Mouse (Mus musculus): Measurements from ENCODE around the gene Ppa2.

Gene Ppa2

GRCm38 (mm10) chr3:133329406-133329805, 19.5 kb downstream of the Ppa2 start:
- no peak for DNase-seq (ENCODE audit: low read depth in 1 of 2, low spot score in 2 of 2)

GRCm38 (mm10) chr3:133331184-133331866, 21.4 kb downstream of the Ppa2 start:
- no peak for DNase-seq (ENCODE audit: low read depth in 1 of 2, low spot score in 2 of 2)

GRCm38 (mm10) chr3:133332280-133332679, 22.4 kb downstream of the Ppa2 start:
- no peak for DNase-seq (ENCODE audit: low read depth in 1 of 2, low spot score in 2 of 2)

DNA sequence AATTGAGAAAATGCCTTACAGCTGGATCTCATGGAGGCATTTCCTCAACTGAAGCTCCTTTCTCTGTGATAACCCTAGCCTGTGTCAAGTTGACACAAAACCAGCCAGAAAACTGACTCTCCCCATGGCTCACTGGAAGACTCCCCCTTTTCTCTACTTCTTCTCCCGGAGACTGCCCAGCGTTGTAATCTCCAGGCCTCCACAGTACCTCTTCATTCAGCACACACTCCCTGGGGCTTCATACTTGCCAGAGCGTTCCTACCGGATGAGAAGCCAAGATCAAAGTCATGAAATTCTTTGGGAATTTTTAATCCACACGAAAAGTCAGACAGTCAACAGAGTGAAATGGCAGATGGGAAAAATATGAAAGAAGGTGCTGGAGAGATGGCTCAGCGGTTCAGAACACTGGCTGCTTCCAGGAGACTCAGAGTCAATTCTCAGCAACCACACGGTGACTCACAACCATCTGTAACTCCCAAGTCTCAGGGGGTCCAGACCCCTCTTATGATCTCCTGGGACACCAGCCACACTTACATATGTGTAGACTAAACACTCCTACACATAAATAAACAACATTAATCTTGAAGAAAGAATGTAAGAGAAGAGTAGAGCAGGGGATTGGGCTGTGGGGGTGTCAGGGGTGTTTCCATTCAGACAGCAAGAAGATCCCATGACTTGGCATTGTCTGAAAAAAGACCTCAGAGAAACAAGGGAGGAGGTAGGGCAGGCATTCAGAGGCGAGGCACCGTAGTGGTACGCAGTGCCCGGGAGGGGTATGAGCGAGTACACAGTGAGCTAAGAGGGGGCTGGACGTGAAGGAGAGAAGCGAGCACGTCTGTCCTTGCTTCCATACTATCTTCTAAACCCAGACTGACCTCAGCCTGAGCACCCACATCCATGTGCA, 23.6 kb downstream of the Ppa2 start:
- no peak for DNase-seq (ENCODE audit: low read depth in 1 of 2, low spot score in 2 of 2)

- DNase-seq (ENCODE audit: low read depth in 1 of 2, low spot score in 2 of 2): no peak
Measured at GRCm38 (mm10) chr3:133334691-133335090, 24.8 kb downstream of the Ppa2 start.

DNA sequence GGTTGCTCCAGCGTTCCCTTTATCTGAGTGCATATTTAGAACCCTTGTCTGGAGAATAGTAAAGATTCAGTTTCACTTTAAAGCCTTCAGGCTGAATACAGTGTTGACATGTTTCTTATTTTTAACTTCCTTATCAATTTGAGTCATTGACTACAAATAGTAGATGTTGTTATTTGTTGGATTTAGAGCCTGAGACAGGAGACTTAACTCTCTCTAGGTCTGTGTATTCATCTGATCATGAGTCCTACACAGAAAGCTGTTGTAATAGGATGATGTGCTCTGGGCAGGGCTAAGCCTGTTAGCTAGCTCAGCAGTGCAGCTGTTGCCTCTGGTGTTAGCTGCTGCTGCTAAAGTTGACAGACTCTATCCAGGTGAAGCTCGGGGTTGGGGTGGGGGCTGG, 25.3 kb downstream of the Ppa2 start:
- no peak for DNase-seq (ENCODE audit: low read depth in 1 of 2, low spot score in 2 of 2)

DNA sequence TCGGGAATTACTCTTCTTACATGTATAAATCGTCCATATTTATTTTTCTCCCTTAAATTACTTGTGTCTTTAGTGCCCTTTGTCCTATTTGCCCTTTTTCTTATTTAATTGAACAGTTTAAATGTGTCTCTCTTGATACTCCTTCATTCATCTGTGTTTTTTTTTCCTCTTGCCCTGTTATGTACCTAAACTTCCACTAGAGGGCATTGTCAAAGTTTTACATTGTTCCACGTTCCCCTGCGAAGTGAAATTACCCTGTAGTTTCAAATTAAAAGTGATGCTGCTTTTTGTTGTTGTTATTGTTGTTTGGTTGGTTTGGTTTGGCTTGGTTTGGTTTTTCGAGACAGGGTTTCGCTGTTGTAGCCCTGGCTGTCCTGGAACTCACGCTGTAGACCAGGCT, 26.5 kb downstream of the Ppa2 start:
- no peak for DNase-seq (ENCODE audit: low read depth in 1 of 2, low spot score in 2 of 2)

DNA sequence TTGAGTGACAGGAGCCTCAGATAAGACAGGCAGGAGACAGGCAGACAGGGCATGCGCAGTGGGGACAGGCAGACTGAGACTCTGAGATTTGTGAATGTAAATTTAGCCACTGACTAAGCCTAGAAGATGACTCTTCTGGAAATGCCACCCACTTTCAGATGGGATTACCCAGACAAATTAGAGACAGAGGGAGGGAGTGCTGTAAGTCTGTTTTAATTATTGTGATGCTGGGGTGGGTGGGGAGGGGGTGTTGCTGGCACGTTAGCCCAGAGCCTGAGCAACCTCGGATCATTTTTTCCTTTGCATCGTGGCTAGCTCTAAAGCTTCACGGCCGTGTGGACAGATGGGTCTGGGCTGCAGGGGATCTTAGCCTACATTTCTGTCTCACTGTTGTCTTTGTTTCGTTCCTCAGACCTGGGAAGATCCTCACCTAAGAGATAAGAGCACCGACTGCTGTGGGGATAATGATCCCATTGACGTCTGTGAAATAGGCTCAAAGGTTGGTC, 29.0 kb downstream of the Ppa2 start:
- no peak for DNase-seq (ENCODE audit: low read depth in 1 of 2, low spot score in 2 of 2)

- no peak for DNase-seq (ENCODE audit: low read depth in 1 of 2, low spot score in 2 of 2)
Measured at GRCm38 (mm10) chr3:133339411-133339823, 29.5 kb downstream of the Ppa2 start.

GRCm38 (mm10) chr3:133341106-133341505, 31.2 kb downstream of the Ppa2 start:
- no peak for DNase-seq (ENCODE audit: low read depth in 1 of 2, low spot score in 2 of 2)

DNA sequence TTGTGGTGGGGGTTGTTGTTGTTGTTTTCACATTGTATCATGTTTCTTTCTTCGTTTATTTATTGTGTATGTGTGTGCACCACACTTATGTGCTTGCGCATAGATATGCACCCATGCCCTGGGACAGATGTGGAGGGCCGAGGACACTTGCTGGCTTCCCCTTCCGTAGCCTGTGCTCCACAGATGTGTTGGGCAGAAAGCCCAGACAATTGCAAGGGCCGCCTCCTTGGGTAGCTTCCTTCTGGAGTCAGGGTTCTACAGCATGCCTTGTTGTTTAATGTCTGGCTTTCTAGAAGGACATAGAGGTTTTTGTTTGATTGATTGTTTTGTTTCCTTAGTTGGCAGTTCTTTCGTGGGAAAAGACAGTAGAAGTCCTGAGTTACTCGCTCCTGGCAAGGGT, 37.6 kb downstream of the Ppa2 start:
- DNase-seq (ENCODE audit: low read depth in 1 of 2, low spot score in 2 of 2): no peak

GRCm38 (mm10) chr3:133348847-133349246, 38.9 kb downstream of the Ppa2 start:
- DNase-seq (ENCODE audit: low read depth in 1 of 2, low spot score in 2 of 2): no peak

DNA sequence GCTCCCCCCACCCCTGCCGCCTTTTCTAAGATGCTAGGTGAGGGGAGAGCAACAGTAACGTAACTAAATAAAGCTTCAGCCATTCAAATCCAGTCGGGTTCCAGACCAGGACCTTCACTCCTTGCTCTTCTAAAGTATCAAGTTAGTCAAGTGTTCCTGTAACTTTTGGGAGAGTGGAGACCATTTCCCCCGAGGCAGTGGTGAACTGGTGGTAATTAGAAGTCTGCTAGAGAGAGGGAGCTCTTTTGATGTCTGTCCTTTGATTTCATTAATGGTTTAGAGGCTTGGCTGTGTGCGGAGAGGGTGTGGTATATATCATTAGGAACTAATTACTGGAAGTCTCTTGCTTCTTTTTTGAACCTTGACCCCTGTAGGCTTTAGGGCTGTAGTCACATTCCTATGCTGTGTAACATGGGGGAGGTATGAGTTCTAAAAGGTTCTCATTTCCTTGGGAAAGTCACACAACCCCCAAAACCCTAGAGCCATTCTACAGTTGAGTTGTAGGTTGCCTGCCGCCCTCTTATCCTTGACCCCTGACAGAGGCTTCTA, 47.6 kb downstream of the Ppa2 start:
- no peak for DNase-seq (ENCODE audit: low read depth in 1 of 2, low spot score in 2 of 2)

- DNase-seq (ENCODE audit: low read depth in 1 of 2, low spot score in 2 of 2): no peak
Measured at GRCm38 (mm10) chr3:133357977-133358376, 48.1 kb downstream of the Ppa2 start.

- no peak for DNase-seq (ENCODE audit: low read depth in 1 of 2, low spot score in 2 of 2)
Measured at GRCm38 (mm10) chr3:133361406-133361805, 51.5 kb downstream of the Ppa2 start.

DNA sequence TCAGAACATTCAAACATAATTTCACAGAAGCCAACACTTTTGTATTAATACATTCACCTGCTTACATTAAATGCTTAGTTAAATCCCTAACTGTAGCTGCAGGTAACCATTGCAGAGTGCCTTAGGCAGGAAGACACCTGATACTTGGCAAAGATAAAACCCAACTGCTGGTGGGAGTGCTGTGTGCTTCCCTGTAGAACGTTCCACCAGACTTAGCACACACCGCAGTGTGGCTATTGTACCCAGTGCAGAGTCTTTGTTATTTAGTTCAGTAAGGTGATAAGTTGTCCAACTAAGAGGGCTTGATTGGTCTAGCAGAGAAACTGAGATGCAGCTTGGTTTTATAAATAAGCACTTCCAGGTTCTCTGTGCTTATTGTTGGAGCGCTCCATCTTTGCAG, 54.2 kb downstream of the Ppa2 start:
- no peak for DNase-seq (ENCODE audit: low read depth in 1 of 2, low spot score in 2 of 2)

- DNase-seq (ENCODE audit: low read depth in 1 of 2, low spot score in 2 of 2): no peak
Measured at GRCm38 (mm10) chr3:133366096-133366495, 56.2 kb downstream of the Ppa2 start.

- no peak for DNase-seq (ENCODE audit: low read depth in 1 of 2, low spot score in 2 of 2)
Measured at GRCm38 (mm10) chr3:133378174-133378573, 68.3 kb downstream of the Ppa2 start.

- DNase-seq (ENCODE audit: low read depth in 1 of 2, low spot score in 2 of 2): no peak
Measured at GRCm38 (mm10) chr3:133379997-133380396, 70.1 kb downstream of the Ppa2 start.

DNA sequence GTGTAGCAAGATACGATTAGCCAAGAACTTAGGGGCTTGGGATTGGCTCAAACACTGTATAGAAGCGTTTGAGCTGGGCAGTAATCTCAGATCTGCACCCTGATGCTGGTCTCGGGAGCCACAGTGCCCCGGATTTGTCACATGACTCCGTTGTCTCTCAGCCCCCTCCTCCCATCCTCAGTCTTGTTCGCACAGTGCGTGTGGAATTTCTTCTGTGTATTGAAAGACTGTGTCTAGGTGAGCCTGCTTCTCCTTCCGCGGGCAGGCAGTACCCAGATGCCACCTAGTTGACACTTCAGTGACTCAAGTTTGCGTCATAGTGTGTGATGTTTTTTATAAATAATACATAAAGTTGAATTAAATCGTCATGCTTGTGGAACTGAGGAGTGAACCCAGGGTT, 71.6 kb downstream of the Ppa2 start:
- DNase-seq (ENCODE audit: low read depth in 1 of 2, low spot score in 2 of 2): no peak

DNA sequence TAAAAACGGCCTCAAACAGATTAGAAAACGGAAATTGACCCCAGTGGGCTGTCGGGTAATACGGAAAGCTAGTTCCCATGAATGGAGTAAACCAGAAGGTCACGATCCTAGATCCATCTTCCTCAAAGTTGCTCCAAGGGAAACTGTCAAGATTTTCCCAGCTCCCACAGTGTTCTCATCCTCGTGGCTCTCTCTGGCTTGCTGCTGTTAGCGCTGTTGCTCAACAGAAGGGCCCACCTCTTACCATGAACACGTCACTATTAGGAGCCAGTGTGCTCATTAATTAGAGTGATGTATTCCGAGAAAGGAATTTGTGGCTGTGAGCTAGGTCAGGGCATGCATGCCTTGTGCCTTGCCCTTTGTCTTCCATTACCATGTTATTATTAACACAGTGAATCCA, 72.2 kb downstream of the Ppa2 start:
- DNase-seq (ENCODE audit: low read depth in 1 of 2, low spot score in 2 of 2): no peak

- DNase-seq (ENCODE audit: low read depth in 1 of 2, low spot score in 2 of 2): no peak
Measured at GRCm38 (mm10) chr3:133384164-133384708, 74.3 kb downstream of the Ppa2 start.
